Mouse (Mus musculus) layer of hippocampus, postnatal 36 days (tissue): ENCODE results near the gene Nr2c2. TPM values are rescaled to one million over a fixed set of nuclear protein-coding genes. Genes with fewer than 3 reads are reported as not detected.
"Not testable (repeated sequence)": the region's sequence is repeated elsewhere in the genome, so short reads cannot be mapped to it uniquely, and the experiment has no call there.

ENCODE experiments used
- DNase-seq, 2 experiments: peaks; one replicate each; pipeline ENCODE4 v3.0.0; 2022
- total RNA-seq, 2 experiments: library from RNA; stranded (reverse); gene quantifications; 2 replicates each; pipeline ENCODE4 v1.2.3; 2021

The Nr2c2 gene
- total RNA-seq = 10 to 100 TPM; 77.6 to 87.9 TPM

- DNase-seq = peak; percentile 85 to 87
Measured at GRCm38 (mm10) chr6:92091130-92091591, at the start of gene Nr2c2. Gene Nr2c2 (plus strand): TSS chr6:92091390.

- DNase-seq = no peak
Measured at GRCm38 (mm10) chr6:92042055-92042454, 49.1 kb upstream of the Nr2c2 start.

GRCm38 (mm10) chr6:92042850-92043249, 48.3 kb upstream of the Nr2c2 start:
- no peak for DNase-seq

- DNase-seq = no peak
Measured at GRCm38 (mm10) chr6:92057768-92058167, 33.4 kb upstream of the Nr2c2 start.

GRCm38 (mm10) chr6:92061725-92062124, 29.5 kb upstream of the Nr2c2 start:
- DNase-seq = no peak

- DNase-seq = no peak
Measured at GRCm38 (mm10) chr6:92063452-92063851, 27.7 kb upstream of the Nr2c2 start.

GRCm38 (mm10) chr6:92064101-92064500, 27.1 kb upstream of the Nr2c2 start:
- peak in 1 of 2 experiments; percentile 16 for DNase-seq

- DNase-seq = no peak
Measured at GRCm38 (mm10) chr6:92065721-92066496, 25.3 kb upstream of the Nr2c2 start.

GRCm38 (mm10) chr6:92067146-92067790, 23.9 kb upstream of the Nr2c2 start:
- DNase-seq = peak; percentile 68 to 70

GRCm38 (mm10) chr6:92071121-92071839, 19.9 kb upstream of the Nr2c2 start:
- DNase-seq = no peak

- no peak for DNase-seq
Measured at GRCm38 (mm10) chr6:92080730-92081129, 10.5 kb upstream of the Nr2c2 start.

GRCm38 (mm10) chr6:92082756-92083155, 8.4 kb upstream of the Nr2c2 start:
- no peak for DNase-seq

- DNase-seq = no peak
Measured at GRCm38 (mm10) chr6:92084932-92085331, 6.3 kb upstream of the Nr2c2 start.

GRCm38 (mm10) chr6:92089141-92089540, 2.0 kb upstream of the Nr2c2 start:
- DNase-seq = not testable (repeated sequence)

GRCm38 (mm10) chr6:92089982-92090381, 1.2 kb upstream of the Nr2c2 start:
- no peak for DNase-seq

- DNase-seq = no peak
Measured at GRCm38 (mm10) chr6:92090497-92090896, 693 bp upstream of the Nr2c2 start.

- DNase-seq = peak; percentile 100
Measured at GRCm38 (mm10) chr6:92091767-92092489, 738 bp downstream of the Nr2c2 start.

GRCm38 (mm10) chr6:92092737-92093136, 1.5 kb downstream of the Nr2c2 start:
- DNase-seq = no peak

- DNase-seq = no peak
Measured at GRCm38 (mm10) chr6:92093869-92094268, 2.7 kb downstream of the Nr2c2 start.

GRCm38 (mm10) chr6:92100679-92101360, 9.6 kb downstream of the Nr2c2 start:
- no peak for DNase-seq

GRCm38 (mm10) chr6:92124547-92124946, 33.4 kb downstream of the Nr2c2 start:
- no peak for DNase-seq
